Mouse (Mus musculus) kidney, postnatal 25 days (tissue): ENCODE data around the gene Tprn.

ENCODE experiments used
- DNase-seq, 2 experiments: peaks; one replicate each; pipeline ENCODE4 v3.0.0; 2021; ENCODE audit warnings: mixed read lengths in 2 of 2

Gene Tprn

DNA sequence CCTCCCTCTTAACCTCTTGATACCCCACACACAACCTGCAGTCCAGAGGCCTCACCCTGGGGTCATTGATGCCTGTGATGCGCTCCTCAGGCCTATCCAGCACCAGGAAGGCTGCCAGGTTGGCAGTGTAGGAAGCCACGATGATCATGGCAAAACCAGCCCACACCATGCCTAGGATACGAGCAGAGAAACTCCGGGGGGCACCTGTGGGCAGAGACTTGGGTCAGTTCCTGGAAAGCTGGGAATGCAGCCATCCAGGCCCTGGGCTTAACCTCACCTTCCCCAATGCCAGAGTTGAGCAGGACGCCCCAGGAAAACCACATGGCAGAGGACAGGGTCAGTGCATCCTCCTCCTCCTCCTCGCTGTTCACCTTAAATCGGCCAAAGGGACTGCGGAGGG is 34.7 kb downstream of the Tprn start:
- DNase-seq = no peak

DNA sequence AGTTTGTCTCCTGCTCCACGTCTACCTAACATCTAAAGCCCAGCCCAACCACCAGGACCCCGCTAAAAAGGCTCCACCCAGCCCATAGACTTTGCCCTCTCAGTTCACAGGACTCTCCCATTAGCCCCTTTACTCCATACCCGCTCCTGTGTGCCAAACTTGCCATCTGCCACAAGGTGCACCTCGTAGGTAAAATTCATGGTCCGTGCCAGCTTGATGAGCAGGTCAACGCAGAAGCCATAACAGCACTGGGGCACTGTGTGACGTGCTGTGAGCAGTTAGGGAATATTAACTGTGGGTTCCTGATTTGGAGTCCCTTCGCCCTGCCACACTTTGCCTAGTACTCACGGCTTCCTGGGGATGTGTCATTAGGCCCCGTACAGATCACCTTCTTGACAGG is 35.6 kb downstream of the Tprn start:
- DNase-seq = no peak

DNA sequence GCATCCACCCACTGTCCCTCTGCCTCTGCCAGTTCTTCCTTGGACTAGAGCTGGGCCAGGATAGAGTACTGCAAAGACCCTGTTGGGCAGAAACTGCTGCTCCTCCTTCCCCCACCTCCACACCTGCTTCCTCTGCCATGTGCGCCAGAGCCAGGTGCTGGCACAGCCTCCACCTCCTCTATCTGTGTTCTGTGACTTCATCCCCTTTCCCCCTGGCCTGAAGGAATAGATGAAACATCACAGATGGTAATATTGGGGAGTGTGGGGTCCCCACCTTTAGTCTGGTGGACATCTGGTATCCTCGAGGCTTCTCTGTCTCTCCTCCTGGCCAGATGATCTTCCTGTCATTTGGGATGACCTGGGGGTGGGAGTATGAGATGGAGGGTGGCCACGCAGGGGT is 41.0 kb downstream of the Tprn start:
- DNase-seq = no peak

DNA sequence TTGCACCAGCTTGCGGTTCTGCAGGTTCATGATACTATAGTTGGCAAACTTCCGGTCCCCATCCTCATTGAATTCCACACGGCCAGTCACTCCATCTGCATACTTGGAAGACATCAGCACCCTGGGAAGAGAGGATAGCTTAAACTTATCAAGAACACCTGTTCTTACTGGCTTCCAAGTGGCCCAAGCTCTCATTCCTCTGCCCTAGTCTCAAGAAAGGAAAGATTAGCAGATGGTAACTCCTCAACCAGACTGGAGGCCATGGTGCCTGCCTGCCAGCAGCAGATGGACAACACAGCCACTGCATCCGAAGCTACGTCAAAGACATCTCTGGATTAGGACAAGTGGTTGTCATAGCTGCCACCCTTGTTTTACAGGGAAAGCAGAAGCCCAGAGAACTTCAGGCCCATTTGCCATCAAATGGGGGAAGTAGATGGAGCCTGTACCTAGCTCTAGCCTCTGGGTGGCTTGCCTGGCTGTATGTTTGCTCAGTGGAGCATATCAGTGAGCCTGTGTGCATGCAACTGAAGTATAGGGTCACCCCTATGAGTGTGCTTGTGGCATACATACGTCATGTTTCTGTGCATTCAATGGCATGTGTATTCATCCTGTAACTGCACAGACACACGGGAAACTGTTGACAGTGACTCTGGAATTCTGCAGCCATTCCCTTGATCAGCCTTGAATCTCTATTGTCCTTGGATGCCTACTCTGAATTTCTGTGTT is 41.7 kb downstream of the Tprn start:
- DNase-seq = no peak

DNA sequence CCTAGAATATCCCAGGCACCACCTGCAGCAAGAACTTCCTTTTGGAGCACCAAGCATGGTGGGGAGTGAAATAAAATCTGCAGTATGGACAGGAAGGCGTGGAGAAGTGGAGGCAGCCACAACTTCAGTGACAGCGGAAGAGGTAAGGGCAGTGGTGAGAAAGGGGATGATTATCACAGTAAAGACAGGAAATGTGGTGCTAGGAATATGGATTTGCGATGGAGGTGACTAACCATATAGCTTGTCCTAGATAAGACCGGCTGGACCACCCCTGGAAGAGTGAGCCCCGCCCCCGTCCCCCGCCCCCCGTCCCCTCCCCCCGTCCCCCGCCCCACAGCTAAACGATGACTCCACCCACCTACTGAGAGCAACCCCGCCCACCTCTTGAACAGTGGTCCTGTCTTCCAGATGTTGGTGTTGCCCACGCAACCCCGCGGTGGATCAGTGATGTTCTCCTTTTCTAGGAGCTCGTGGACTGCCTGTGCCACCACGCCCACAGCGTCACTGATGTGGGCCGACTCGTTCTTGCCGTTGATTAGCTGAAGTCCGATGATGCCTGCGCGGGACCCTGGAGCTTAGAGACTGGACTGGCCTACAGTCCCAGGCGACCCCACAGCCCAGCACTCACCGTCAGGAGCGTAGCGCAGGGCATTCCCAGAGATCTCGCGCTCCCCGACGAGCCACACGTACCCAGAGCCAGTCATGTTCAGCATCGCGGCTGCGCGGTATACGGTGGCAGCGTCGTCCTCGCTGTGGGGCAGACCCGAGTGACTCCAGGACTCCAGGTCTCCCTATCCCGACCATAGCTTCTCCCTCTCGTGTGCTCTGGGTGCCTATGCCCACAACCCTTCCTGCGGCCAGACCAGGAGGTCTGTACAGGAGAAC is 42.5 kb downstream of the Tprn start:
- peak in 1 of 2 experiments; percentile 42 for DNase-seq

DNA sequence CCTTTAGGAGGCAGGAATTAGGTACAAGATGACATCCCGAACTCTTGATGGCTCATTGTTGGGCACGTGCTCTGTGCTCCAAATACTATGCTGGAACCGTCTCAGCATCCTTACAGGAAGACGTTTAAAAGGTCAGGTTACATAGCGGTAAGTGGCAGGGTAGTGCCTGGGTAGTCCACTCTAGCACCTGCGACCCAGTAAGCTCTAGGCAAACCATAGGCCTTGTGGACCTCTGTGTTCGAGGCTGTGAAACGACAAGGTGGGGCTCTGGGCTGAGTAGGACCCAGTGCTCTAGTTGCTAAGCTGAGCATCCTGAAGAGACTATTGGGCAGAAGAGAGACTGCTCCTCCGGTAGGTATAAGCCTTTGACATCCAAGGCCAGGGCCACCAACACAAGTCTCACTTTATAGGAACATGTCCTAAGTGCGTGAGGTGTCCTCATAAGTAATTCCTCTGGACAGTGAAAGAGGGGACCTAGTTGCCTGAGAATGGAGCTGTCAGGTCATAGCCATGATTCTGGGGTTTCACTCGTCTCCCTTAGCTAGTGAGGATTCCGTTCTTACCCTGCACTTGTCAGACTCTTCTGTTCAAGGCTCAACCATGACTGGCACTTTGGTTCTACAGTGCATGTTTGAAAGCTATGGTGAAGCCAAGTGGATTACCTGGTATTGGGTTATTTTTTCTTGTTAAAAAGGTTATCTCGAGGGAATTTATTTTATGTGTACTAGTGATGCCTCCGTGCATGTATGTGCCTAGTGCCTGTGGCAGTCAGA is 43.4 kb downstream of the Tprn start:
- DNase-seq = no peak

DNA sequence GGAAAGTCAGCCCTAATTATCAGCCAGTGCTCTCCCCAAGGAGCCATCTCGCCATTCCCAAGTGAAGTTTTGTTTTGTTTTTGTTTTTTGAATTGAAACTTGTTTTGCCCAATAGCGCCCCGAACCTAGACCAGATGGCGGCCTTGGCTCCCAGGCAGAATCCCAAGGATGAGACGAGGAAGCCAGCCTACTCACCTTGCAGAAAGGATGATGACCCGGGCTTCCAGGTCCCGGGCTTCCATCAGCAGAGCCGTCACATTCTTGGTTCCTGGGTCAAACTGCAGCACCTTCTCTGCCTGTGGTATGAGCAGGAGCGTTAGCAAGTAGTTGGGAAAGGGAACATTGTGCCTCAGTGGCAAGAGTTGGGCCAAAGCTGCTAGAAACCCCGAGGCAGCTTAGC is 47.8 kb downstream of the Tprn start:
- no peak for DNase-seq

DNA sequence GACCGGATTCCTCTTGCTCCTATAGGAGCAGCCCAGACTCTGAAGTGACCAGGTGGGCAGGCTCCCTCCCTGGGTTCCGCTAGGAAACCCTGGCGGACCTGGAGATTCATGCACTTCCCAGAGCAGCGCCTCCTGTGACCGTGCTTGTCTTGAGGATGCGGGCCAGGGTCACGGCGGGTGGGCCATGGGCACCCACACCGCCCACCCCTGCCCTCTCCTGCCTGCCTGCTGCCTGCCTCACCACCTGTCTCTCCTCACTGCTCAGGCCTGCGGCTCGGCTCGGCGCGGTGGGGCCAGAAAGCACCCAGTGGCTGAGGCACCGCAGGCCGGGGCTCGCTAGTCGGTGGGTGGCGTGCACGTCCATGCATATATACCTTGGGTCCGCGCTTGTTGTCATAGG is 48.6 kb downstream of the Tprn start:
- no peak for DNase-seq

DNA sequence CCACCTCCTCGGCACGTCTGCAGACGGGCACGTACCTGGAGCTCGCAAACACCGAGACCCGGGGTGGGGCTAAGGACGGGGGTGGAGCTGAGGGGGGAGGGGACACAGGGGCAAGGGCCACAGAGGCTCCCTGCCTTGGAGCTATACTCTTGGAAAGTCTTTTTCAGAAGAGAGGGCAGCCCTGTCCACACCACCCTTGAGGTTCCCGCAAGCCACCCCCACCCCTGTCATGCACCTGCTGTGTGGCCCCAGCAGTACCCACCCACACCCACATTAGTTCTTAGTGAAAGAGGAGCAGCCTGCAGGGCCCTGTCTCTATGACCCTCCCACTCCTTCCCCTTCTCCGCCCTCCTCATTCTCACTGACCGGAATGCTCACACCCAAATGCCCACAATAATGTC is 49.1 kb downstream of the Tprn start:
- no peak for DNase-seq

DNA sequence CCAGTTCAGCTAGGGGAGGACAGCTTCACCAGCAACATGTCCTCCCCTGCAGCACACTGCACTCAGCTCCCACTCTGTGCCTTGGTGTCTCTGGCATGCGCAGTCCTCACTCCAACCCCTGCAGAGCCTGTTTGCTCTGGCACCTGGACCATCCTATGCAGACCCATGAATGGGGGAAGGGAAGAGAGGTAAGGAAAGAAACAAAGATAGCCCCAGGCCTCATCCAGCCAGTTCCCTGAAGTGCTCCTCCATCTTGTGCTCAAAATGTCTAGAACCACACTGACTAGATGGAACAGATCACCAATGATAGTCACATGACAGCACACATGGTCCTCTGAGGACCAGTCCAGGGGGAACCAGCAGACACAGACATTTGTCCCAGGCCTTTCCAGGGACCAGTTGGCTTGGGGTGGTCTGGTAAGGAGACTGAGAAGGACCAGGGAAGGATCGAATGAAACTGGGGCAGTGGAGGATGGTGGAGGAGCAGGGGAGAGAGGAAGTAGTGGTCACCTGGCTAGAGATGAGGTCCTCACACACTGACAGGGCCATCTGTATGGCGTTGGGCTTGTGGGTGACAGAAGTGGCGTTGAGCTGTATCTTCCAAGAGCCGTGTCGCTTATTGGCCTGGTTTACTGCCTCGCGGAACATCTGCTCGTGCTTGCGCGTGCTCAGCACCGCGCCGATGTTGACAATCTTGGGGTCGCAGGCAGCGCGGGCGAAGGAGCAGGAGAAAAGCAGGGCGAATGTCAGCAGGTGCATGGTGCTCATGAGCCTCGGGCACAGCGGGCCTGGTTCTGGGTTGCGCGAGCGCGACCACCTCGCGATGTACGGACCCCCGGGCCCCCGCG is 55.9 kb downstream of the Tprn start:
- DNase-seq = no peak

DNA sequence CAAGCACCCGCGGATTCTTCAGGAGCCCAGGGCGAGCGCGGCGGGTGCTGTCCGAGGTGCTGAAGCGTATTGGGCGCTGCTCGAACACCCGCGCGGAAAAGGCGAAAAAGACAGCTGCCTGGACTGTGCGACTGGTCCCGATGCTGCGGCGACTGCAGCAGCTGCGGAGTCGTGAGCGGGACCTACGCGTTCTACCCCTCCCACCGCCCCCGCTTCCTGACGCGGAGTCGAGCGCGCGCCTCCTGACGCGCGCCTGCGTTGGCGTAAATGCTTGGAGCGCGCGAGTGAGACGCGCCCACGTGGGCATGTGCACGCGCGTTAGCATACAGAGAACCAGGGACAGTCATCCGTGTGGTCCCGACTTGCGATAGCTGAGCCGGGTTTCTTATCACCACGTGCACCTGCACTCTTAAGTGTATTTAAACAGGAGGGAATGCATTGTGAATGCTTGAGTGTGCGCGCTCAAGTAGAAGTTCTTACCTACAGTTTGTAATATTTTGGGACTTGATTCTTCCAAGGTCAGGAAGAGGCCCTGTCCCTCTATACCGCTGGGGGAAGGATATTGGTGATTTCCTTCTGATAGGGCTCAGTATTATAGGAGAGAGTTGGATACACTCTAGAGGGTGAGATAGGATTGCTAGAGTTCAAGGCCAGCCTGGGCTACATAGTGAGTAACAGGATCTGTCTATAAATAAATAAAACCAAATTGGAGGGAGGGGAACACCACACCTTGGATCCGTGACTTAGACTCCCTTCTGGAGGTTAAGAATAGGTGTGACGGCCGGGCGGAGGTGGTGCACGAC is 56.8 kb downstream of the Tprn start, which contains the start of gene Grin1:
Gene Grin1 (minus strand): TSS at position 217 of the 803 bp plus-strand sequence.
- peak; percentile 53 to 69 for DNase-seq
